Mouse (Mus musculus) cerebellum, adult 2 months (tissue): ENCODE data around the gene Pcbp4.
"Not testable (repeated sequence)": the region's sequence is repeated elsewhere in the genome, so short reads cannot be mapped to it uniquely, and the experiment has no call there.

Source experiments
- CTCF ChIP-seq: fragments of 200-500 bp; IDR thresholded peaks from 2 replicates; pipeline ENCODE4 v1.5.1; 2011; ENCODE audit warnings: low read depth, mild to moderate bottlenecking, control low read depth, low read length, moderate library complexity, borderline replicate concordance; ENCODE audit not compliant: insufficient read depth
- POLR2A ChIP-seq: fragments of 200-500 bp; IDR thresholded peaks from 2 replicates; pipeline ENCODE4 v1.6.1; 2011; ENCODE audit warnings: low read length, control low read depth, borderline replicate concordance; ENCODE audit not compliant: insufficient read depth

GRCm38 (mm10) chr9:106487602-106488001 lies 34.5 kb downstream of the Pcbp4 start:
- TF ChIP-seq CTCF, POLR2A: not testable (repeated sequence)
